Mouse (Mus musculus): ENCODE results near the gene Kndc1. TPM values are rescaled to one million over a fixed set of nuclear protein-coding genes. Genes with fewer than 3 reads are reported as not detected.

Kndc1 gene
- total RNA-seq, 4 experiments from 2014 or later, result 0.93 to 3.0 (median 2.4) TPM

DNA sequence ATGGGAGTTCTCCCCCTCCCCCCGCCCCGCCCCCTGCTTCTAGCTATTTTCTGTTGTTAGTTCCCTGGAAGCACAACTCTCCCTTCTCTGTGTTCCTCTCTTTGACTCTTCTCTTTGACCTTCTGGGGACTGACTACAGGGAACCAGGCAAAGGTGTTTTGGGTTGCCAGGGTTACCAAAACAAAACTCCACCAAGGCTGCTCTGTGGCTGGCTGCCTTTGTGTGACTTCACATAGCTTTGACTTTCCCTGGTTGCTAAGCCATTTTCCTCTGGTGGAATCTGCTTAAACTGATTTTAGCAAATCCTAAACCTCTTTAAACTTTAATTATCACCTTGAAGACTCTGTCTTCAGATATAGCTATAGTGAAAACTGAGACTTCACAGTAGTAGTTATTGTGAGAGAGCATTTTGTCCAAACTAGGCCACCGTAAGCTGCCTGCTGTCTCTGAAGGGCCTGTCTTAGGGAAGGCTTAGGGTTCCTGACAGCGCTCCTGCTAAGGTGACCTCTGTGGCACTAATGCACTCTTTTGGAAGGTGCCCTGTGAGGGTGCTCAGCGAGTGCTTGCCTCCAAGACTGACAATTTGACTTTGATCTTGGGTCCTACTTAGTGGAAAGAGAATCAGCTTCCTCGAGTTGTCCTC, 57.6 kb downstream of the Kndc1 start:
- DNase-seq, result no peak

DNA sequence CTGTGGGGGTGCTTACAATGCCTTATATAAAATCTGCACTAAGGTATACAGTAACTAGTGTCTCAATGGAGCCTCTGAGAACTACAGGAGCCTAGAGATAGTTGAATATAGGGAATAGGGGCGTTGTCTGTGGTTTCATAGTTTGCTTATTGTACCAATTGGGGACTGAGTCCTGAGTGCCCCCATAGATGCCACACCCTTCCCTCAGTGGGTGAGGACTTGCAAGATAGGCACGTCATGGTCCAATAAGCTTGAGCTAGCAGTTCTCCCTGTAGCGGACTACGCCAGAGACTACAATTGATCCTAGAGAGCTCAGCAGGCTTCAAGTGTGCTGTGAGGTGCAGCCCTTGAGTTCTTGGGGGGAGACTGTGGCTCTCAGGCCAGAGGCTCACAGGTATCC, 61.0 kb downstream of the Kndc1 start:
- no peak for DNase-seq

DNA sequence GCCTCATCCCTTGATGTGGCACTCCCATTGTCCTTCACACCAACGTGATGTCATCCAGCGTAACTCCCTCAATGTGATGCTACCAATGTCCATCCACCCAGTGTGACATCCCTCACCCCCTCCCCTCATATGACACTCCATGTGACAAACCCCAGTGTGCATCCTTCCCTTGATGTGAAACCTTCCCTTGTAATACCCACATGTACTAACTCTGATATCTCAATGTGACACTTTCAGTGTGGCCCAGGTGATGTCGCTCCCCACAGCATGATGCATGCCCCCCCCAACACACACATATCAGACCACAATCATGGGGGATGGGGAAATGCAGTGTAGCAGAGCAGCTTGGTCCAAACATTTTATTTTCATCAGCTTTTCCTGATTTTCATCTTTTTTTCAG, 62.2 kb downstream of the Kndc1 start:
- DNase-seq, result no peak

DNA sequence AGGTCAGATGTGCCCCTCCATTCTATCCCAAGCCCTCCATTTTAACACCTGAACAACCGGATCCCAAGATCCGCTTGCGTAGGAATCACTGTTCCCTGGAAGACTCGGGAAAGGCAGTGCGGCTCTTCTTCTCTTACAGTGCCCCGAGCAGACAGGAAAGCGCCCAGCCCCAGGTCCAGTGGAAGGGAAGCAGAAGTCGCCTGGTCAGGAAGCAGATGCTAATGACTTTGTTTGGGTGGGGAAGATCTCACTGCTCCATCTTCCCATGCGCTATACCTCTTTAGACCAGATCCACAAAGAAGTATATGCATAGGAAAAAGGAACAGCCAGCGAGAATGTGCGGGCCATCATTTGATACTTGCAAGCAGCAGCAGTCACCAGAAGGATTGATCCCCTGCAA, 62.9 kb downstream of the Kndc1 start:
- no peak for DNase-seq

DNA sequence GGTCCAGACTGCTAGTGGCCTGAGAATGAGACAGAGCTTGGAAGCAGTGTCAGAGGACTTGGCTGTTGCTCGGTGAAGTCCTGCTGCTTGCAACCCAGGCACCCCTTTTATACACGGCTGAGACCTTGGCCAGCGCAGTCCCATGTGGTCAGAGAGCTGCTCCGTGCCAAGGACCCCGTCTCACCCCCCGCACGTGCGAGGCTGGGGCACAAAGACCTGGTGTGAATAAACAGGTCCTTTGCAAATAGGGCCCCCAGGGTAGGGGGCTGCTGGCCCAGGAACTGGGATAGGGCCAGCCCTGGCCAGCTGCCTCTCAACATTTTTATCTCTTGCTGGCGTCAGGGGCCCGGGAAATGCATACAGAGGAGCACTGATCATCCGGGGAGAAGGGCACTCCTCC, 63.5 kb downstream of the Kndc1 start:
- DNase-seq, result no peak

DNA sequence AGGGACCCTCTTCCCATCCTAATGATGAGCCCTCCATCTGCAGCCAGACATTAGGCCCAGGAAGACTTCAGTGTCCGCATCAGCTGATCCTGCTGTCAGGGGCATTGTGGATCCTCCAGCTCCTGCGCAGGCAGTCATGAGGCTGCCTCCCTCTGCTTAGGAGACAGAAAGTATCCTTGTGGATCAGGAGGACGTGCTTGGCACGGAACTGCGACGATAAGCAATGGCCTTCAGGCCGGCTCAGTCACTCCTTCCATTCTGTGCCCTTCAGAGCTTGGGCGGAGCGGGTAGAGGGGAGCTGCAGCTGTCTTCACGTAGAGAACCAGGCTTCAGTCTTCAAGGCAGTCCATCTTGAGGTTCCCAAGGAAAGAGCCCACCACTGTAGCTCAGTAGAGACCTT, 66.6 kb downstream of the Kndc1 start:
- DNase-seq, result peak; percentile 86

DNA sequence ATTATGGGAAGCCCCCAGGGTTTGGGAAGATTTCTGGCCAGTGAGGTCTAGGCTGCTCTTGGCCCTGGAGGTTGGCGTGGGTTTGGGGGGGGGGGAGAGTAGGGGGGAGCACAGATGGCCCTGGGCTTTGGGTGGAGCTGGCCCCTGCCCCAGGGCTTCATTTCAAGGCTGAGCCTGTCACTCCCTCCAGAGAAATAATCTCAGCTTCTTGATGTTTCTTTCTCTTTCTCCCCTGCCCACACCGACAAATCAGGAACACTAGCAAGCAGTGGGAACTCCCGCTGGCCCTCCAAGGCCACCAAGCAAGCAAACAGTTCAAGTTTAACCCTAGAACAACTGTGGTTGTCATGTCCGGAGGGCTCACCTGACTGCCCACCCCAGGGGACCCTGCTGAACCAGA, 69.3 kb downstream of the Kndc1 start:
- no peak for DNase-seq

DNA sequence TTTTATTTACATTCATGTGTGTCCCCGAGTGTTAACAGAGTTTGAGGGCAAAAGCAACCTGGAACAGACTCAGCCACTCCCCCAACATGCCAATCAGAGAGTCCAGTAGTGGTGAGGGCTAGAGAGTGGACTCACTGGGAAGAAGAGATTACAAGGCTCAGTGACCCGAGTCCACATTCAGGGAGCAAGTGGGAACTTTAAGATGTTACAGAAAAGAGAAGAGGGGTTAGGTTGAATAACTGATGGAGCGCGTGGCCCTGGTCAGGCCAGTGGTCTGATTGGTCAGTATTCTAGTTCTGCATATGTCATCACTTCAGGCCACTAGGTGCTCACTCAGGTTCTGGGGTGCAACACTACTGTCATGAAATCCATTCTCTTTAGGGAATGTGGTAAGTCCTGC, 72.7 kb downstream of the Kndc1 start:
- no peak for DNase-seq

DNA sequence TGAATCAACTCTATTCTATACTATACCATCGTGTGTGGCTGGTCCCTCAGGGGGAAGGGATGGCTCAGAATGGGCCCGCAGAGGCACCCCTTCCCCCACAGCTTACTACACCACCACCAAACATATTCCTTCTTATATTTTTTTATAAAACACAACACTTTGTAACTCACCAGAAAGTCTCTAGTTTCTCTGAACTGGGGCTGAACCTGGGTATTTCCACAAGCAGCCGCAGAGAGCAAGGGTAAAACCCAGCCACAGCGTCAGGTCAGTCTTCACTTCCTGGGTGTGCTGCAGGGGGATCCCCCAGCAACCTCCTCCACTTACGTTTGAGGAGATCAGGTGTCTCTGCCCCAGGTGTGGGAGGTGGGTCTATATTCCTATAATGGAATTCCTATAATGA, 73.9 kb downstream of the Kndc1 start:
- DNase-seq, result no peak

DNA sequence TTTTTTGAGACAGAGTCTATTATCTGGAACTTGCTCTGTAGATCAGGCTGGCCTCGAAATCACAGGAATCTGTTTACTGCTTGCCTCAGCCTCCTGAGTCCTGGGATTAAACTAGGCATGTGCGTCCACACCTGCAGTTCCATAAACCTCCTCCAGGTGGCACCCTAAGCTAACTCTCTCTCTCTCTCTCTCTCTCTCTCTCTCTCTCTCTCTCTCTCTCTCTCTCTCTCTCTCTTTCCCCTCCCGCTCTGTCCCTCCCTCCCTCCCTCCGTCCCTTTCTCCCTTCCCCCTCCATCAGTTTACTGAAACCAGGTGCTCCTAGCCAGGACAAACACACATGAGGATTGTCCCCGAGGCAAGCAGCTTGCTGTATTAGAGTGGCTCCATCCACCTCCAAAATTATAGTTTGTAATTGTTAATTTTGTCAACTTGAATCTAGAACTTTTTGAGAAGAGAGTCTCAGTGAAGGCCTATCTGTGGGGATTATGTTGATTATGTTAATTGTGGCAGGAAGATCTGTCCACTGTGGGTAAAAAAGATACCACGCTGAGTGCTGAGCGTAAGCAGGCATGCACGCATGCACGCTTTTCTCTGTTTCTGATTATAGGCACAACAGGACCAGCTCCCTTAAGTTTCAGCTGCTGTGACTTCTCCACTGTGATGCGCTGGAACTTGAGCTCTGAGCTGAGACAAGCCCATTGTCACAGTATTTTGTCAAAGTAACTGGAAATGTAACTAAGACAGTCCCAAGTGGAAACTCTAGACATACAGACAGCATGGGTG, 75.0 kb downstream of the Kndc1 start:
- no peak for DNase-seq

DNA sequence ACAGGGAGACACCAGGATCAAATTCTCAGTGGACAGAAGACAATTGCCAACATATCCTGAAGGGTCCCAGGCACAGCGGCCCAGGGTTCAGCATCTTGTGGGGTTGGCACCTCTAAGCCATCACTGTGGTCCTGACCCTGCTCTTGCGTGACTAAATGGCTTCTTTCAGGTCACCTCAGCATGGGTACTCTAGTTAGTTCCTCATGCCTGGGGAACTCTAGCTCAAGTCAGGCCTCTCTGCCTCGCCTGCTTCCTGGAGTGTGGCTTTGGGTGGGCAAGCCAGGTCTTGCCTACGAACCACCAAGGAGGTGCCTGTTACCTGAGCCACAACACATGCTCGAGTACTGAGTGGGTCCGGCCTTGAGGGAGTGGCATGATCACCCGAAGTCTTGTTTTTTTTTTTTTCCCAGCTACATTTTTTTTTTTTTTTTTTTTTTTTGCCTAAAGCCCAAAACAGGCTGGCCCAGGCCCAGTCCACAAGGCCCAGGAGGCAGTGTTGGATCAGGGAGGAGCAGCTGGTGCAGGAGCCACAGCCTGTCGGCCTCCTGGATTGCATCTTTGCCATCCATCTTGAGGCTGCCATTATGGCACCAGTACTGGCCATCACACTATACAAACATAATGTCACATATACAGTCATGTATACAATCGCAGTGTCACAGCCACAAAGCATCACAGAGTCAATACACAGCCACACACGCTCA, 75.9 kb downstream of the Kndc1 start:
- no peak for DNase-seq

DNA sequence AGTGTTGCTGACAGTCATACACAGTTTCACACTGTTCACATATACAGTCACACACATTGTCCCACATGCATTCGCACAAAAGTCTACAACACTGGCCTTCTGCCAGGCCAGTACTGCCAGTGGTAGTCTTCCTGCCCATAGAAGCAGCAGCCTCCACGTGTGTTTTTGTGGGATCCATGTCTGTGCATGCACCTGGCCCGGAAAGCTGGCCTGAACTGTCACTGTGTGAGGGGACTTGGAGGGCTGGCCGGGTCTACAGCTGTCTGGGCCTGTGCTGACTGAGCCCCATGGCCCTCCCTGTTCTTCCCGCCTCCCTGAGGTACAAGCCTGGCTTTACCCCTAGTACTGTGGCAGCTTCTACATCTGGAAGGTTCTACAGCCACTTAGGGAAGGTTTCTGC, 76.5 kb downstream of the Kndc1 start:
- DNase-seq, result no peak

DNA sequence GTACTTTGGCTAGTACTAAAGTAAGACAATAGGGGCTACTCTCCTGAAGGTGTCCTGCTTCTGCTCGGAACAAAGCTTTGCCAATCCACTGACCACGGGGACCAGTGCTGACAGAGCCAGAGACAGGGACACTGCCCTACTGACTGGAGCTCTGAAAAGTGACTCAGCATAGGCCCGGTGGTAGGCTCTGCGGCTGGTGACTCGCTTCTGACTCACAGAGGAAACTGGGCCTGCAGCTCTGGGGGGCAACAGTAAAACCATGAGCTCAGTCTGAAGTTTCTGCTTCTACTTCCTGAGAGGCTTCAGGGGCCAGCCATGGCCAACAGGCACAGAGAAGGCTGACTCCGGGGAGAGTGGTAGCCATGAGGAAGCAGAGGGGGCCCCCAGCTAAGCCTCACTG, 76.9 kb downstream of the Kndc1 start:
- DNase-seq, result no peak

DNA sequence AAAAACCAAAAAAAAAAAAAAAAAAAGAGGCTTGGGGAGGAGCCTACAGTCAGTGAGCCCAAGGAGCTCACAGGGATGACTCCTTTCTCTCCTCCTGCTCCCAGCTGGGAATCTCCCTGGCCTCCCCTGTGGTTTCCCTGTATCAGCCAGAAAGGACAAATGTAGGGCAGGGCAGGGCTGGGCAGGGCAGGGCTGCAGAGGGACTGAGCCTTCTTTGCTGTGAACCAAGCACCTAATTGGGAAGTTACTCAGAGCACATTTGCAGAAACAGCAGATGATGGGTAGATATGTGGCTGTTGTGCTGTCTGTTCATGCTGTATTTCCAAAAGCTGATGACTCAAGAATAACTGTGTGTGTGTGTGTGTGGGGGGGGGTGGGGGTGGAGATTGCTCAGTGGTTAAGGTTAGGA, 78.4 kb downstream of the Kndc1 start:
- no peak for DNase-seq

DNA sequence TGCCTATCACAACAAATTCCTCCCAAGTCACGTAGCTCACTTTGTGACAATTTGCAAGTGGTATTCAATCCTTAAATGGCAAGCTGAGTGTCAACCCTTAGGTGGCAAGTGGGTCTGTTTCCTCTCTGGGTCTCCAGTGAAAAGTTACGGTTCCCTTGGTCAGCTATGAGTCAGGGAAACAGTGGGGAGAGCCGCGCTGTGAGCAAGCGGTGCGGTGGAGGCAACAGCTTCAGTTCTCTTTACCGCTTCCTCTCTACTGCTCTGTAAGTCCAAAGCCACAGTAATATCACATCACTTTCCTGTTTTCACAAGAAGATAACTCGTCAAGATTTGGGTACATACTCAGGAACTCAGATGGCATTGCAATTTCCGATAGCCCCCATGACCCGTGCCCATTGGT, 79.8 kb downstream of the Kndc1 start:
- DNase-seq, result no peak

DNA sequence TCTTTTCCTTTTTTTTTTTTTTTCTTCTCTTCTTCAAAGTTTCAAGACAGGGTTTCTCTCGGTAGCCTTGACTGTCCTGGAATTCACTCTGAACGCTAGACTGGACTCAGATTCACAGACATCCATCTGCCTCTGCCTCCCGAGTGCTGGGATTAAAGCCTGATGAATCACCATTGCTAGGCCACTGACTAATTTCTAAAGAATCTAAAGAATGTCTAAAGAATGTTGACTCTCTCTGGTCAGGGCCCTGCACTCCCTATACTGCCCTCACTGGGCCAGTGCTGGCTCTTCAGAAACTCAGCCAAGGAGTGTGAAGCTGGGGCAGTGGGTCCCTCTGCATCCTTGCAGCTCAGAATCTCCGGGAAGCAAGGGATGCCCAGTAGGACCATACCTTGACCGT, 81.0 kb downstream of the Kndc1 start:
- no peak for DNase-seq

DNA sequence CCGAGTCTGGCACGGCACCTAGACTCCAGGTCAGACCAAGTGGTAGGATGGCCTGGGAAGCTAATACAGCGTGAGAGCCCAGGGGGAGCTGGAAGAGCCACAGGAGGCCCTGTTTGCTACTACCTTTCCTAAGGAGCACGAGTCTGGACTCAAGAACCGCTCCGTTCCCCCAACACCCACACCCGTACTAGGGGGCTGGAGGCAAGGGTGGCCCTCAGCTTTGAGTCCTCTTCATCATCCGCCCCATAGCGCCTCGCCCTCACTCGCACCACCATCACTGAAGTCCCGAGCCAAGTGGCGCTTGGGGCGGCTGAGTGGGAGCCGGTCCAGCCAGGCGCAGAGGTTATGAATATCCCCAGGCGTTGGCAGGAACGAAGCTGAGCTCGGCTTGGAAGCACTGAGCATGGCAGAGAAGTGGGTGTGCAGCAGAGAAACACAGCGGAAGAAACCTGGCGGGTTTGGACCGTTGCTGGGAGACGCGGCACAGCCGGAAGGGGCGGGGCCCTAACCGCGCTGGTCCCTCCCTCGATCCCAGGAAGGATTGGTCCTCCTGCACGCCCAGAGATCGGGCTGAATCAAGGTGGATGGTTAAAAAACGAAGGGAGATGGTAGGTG, 83.9 kb downstream of the Kndc1 start, which contains the start of gene 6430531B16Rik:
6430531B16Rik (minus strand) TSS at position 478 of the 615 bp plus-strand sequence.
- DNase-seq, result peak; percentile 80

DNA sequence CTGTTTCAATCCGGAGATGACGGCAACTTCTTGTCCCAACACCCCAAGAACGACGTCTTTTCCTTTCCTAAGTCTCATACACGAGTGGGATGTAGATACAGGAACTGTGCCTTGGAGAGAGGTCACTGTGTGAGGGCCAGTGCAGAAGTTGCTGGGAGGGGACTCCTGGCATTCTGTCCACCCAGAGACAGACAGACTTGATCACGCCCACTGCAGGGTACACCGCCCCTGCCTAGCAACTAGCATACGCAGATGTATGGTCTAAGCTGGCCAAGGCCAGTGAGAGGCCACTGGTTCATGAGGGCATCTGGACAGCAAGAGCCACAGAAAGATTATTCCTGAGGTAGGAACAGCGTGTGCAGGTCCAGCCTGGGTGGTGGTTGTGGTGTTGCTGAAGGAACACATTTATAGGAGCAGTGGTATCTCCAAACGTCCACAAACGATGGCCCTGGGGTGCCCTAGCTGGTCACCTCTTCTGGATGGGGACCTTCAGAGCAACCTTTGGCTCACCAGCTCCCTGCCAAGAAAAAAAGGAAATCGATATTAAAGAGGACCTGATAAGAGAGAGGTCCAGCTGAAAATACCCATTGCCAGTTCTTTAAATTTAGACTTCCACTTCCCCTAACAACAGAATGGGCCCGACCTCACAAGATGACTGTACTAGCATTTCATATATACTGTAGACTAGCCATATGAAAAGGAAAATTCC, 84.7 kb downstream of the Kndc1 start:
- no peak for DNase-seq

DNA sequence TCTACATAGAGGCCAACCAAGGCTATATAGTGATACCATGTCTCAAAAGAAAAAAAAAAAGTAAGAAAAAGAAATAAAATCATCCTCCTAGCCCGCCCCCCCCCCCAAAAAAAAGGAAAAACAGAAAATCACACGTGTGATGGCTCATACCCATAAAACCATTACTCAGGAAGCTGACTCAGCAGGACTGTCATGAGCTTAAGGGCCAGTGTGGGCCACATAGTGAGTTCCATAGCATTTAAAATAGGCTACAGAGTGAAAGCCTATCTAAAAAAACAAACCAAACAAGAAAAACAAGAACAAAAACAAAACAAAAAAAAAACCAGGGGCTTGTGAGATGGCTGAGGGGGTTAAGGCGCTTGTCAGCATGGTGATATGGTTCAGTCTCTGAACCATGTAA, 86.3 kb downstream of the Kndc1 start:
- DNase-seq, result no peak

DNA sequence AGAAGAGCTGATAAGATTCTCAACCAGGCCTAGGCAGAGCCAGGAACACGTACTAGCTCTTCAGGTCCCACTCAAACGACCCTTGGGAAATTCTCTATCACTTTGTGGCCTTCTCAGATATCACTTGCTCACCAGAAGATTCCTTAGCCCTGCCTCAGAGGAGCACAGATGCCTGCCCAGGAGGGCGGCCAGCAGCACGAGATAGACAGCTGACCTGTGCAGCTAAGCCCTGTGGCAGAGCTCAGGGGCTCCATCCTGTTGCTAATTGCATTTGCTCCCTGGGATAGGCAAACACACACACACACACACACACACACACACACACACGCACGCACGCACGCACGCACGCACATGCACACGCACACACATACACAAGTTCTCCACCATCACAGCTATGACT, 87.6 kb downstream of the Kndc1 start:
- no peak for DNase-seq

DNA sequence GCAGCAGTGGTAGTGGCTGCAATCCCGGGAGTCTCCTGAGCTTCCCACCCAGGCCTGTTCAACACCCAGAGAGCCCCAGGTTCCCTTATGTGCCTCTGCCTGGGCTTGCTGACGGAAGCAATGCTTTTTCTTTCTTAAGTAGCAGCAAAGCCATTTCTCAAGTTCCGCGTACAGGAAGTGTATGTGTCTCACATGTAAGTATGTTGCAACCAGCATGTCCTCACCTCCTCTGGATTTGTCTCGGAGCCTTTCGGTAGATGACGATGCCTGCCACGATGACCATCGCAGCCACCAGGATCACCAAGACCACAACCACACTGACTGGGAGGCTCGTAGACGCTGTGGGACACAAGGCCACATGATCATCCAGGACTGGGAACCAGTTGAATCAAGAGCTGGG, 90.0 kb downstream of the Kndc1 start:
- DNase-seq, result no peak

DNA sequence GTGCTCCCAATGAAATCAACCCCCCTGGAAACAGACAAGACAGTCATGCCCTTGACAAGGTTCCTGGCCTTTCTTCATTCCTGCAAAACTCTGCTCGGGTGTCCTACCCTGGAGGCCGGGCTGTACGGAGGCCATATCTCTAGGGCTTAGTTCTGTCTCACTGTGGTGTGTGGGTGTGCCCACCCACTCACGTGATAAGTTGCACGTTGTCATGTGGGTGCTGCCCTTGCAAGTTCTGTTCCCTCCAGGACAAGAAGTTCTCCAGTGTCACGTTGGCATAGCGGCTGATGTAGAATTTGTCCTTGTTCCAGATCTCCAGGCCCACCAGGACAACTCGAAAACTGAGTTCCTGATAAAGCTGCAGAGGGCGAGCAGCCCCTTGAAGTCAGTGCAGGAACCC, 93.8 kb downstream of the Kndc1 start:
- no peak for DNase-seq

Data from adrenal gland, adult 8-10 months (tissue).